Mouse (Mus musculus) megakaryocyte, embryonic 14.5 days (primary cell): ENCODE data around the gene Dynlrb1. TPM values are rescaled to one million over a fixed set of nuclear protein-coding genes. Genes with fewer than 3 reads are reported as not detected.
A peak's percentile ranks its signal among the peaks of the same experiment; 100 is the strongest.

Experiments used
- H3K27me3 ChIP-seq: replicated peaks from 2 replicates; pipeline ENCODE3; 2012; ENCODE audit warnings: inconsistent platforms
- H3K36me3 ChIP-seq: replicated peaks from 2 replicates; pipeline ENCODE3; 2012; ENCODE audit warnings: low read length, inconsistent platforms, mixed read lengths
- H3K4me1 ChIP-seq: 2 replicates; pipeline ENCODE4 v1.6.1; 2012; ENCODE audit warnings: inconsistent platforms
- H3K4me3 ChIP-seq: replicated peaks from 2 replicates; pipeline ENCODE3; 2012; ENCODE audit warnings: moderate library complexity, mild to moderate bottlenecking, inconsistent platforms
- H3K9me3 ChIP-seq: 2 replicates; pipeline ENCODE4 v1.6.1; 2012; ENCODE audit warnings: inconsistent platforms
- FLI1 ChIP-seq: IDR thresholded peaks from 2 replicates; pipeline ENCODE4 v1.6.1; 2012; ENCODE audit warnings: low read length, inconsistent platforms, mixed read lengths
- GATA1 ChIP-seq: IDR thresholded peaks from 3 replicates; pipeline ENCODE4 v1.6.1; 2012; ENCODE audit warnings: mixed read lengths, low read length, inconsistent platforms, borderline replicate concordance
- polyA plus RNA-seq: library from polyadenylated mRNA; stranded (reverse); fragments of >175 nt; gene quantifications from 2 replicates; pipeline ENCODE4 v1.2.3, GENCODE M21; 2012; ENCODE audit warnings: low replicate concordance; ENCODE audit not compliant: insufficient read depth

The Dynlrb1 gene
- polyA plus RNA-seq, 1 experiment: 187 TPM

DNA sequence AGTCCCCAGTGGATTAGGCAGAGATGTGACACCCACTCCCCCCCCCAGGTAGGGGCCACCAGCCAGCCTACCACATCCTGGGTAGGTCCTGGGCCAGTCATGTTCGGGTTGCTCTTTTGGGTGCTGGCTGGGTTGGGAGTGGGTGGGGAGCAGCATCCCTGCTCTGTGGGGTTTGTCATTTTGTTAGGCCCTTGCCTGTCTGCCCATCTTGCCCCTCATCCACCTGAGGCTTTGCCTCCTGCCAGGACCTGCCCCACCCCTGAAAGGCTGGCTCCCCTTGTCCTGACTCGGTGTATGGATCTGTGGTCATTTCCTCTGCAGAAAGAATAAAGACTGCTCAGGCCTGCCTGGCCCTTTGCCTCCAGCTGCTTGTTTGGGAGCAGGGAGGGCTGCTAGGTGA is 41.4 kb downstream of the Dynlrb1 start:
- no peak for TF ChIP-seq GATA1
- no peak for TF ChIP-seq FLI1
- Histone ChIP-seq H3K27me3 (no peaks in the 10 kb centered on the region), H3K4me1 (peaks cover 19% of the 10 kb centered on the region), H3K36me3 (peaks cover 30% of the 10 kb centered on the region), H3K9me3 (no peaks in the 10 kb centered on the region), H3K4me3 (peak overlapping the region; percentile 5)

DNA sequence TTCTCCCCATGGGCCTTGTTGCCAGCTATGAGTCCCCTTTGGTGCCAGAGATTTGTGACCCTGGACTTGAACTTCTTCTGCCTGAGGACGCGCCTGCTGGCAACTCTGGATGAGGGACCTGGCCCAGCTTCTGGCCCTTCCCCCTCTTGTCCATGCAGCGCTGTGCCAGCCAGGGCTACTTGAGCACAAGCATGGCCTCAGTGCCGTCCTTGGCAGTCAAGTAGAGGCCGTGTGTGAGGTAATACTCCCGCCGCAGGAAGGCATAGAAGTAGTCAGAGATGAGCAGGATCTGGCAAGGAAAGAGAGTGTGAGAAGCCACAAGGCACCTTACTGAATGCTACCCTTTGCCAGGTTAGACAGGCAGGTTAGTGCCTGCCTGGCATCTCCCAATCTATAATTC is 42.0 kb downstream of the Dynlrb1 start:
- no peak overlapping the region for H3K4me3 ChIP-seq
- no peaks in the 10 kb centered on the region for H3K9me3 ChIP-seq
- H3K27me3 ChIP-seq: no peaks in the 10 kb centered on the region
- TF ChIP-seq FLI1: no peak
- no peak for TF ChIP-seq GATA1
- peaks cover 19% of the 10 kb centered on the region for H3K4me1 ChIP-seq
- H3K36me3 ChIP-seq: peaks cover 35% of the 10 kb centered on the region

DNA sequence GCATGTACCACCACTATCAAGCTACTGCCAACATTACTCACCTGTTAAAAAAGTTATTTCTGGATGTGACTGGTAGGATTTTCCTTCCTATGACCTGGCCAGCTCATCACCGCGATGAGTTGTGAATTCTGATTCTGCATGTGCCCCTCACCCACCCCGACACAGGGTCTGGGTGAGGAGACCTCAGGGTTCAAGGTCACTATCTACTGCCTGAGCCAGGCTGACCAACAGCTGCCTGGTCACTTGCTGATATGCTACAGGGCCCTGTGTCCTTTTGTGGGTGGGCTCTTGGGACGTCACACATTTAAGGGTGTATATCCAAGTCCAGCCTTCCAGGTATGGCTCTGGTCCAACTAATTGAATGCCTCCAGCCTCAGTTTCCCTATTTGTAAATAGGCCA is 42.8 kb downstream of the Dynlrb1 start:
- Histone ChIP-seq H3K9me3 (no peaks in the 10 kb centered on the region), H3K4me1 (peaks cover 19% of the 10 kb centered on the region), H3K27me3 (no peaks in the 10 kb centered on the region), H3K36me3 (peaks cover 42% of the 10 kb centered on the region), H3K4me3 (no peak overlapping the region)
- TF ChIP-seq FLI1: no peak
- no peak for TF ChIP-seq GATA1

- no peak for TF ChIP-seq GATA1
- TF ChIP-seq FLI1: no peak
- Histone ChIP-seq H3K27me3 (no peaks in the 10 kb centered on the region), H3K36me3 (peaks cover 49% of the 10 kb centered on the region), H3K4me3 (no peak overlapping the region), H3K4me1 (peaks cover 19% of the 10 kb centered on the region), H3K9me3 (no peaks in the 10 kb centered on the region)
Measured at GRCm38 (mm10) chr2:155280116-155280515, 43.8 kb downstream of the Dynlrb1 start.

GRCm38 (mm10) chr2:155283793-155284192 is 47.5 kb downstream of the Dynlrb1 start:
- Histone ChIP-seq H3K27me3 (no peaks in the 10 kb centered on the region), H3K9me3 (no peaks in the 10 kb centered on the region), H3K36me3 (peaks cover 52% of the 10 kb centered on the region), H3K4me1 (peaks cover 17% of the 10 kb centered on the region), H3K4me3 (no peak overlapping the region)
- TF ChIP-seq GATA1: no peak
- no peak for TF ChIP-seq FLI1

DNA sequence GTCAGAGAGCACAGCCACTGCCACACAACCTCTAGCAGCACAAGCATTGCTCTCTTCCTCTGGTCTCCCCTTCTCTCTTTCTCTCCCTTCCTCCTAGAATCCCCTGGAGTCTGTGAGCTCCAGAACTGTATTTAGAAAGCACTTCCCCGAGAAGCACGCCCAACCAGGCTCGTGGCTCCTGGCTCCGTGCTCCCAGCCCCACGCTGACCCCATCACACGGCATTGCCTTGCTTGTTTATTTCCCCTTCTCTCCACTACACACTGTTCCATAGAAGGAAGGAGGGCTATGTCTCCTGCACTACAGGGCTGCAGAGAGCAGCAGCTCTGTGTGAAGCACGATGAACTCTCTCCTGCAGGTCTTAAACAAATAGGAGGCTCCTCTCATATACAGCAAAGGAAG is 48.3 kb downstream of the Dynlrb1 start:
- Histone ChIP-seq H3K4me1 (peaks cover 17% of the 10 kb centered on the region), H3K27me3 (no peaks in the 10 kb centered on the region), H3K9me3 (no peaks in the 10 kb centered on the region), H3K4me3 (no peak overlapping the region), H3K36me3 (peaks cover 51% of the 10 kb centered on the region)
- TF ChIP-seq GATA1: no peak
- TF ChIP-seq FLI1: no peak

GRCm38 (mm10) chr2:155285744-155286143 is 49.4 kb downstream of the Dynlrb1 start:
- H3K27me3 ChIP-seq: no peaks in the 10 kb centered on the region
- peaks cover 17% of the 10 kb centered on the region for H3K4me1 ChIP-seq
- no peak overlapping the region for H3K4me3 ChIP-seq
- H3K9me3 ChIP-seq: no peaks in the 10 kb centered on the region
- TF ChIP-seq GATA1 (no peak), FLI1 (no peak)
- peaks cover 55% of the 10 kb centered on the region for H3K36me3 ChIP-seq

- TF ChIP-seq GATA1 (no peak), FLI1 (no peak)
- Histone ChIP-seq H3K4me1 (peaks cover 17% of the 10 kb centered on the region), H3K9me3 (no peaks in the 10 kb centered on the region), H3K36me3 (peaks cover 64% of the 10 kb centered on the region), H3K4me3 (no peak overlapping the region), H3K27me3 (no peaks in the 10 kb centered on the region)
Measured at GRCm38 (mm10) chr2:155287456-155288250, 51.3 kb downstream of the Dynlrb1 start.

- peaks cover 58% of the 10 kb centered on the region for H3K36me3 ChIP-seq
- H3K4me3 ChIP-seq: no peak overlapping the region
- peaks cover 17% of the 10 kb centered on the region for H3K4me1 ChIP-seq
- no peaks in the 10 kb centered on the region for H3K9me3 ChIP-seq
- no peak for TF ChIP-seq FLI1
- TF ChIP-seq GATA1: no peak
- no peaks in the 10 kb centered on the region for H3K27me3 ChIP-seq
Measured at GRCm38 (mm10) chr2:155290066-155290465, 53.7 kb downstream of the Dynlrb1 start.

GRCm38 (mm10) chr2:155293382-155293781 is 57.0 kb downstream of the Dynlrb1 start:
- Histone ChIP-seq H3K36me3 (peaks cover 76% of the 10 kb centered on the region), H3K9me3 (no peaks in the 10 kb centered on the region), H3K27me3 (no peaks in the 10 kb centered on the region), H3K4me3 (no peak overlapping the region), H3K4me1 (peaks cover 11% of the 10 kb centered on the region)
- TF ChIP-seq GATA1 (no peak), FLI1 (no peak)
